Mouse (Mus musculus) thymus, postnatal 36 days (tissue): ENCODE data around the gene Cyb5rl.
"Not testable (repeated sequence)": the region's sequence is repeated elsewhere in the genome, so short reads cannot be mapped to it uniquely, and the experiment has no call there.

ENCODE experiments used
- DNase-seq, 2 experiments: peaks; one replicate each; pipeline ENCODE4 v3.0.0; 2022; ENCODE audit warnings: mixed read lengths in 2 of 2

The Cyb5rl gene

GRCm38 (mm10) chr4:107063214-107063613 lies 3.6 kb upstream of the Cyb5rl start:
- DNase-seq, result no peak

GRCm38 (mm10) chr4:107064394-107065098 lies 2.2 kb upstream of the Cyb5rl start:
- DNase-seq, result no peak

GRCm38 (mm10) chr4:107067151-107067840 lies 508 bp downstream of the Cyb5rl start:
- no peak for DNase-seq

GRCm38 (mm10) chr4:107072343-107072742 lies 5.6 kb downstream of the Cyb5rl start:
- no peak for DNase-seq

GRCm38 (mm10) chr4:107075456-107075855 lies 8.7 kb downstream of the Cyb5rl start:
- DNase-seq, result no peak

- no peak for DNase-seq
Observed at GRCm38 (mm10) chr4:107078894-107079293, 12.1 kb downstream of the Cyb5rl start.

- DNase-seq, result no peak
Observed at GRCm38 (mm10) chr4:107079716-107080115, 12.9 kb downstream of the Cyb5rl start.

- no peak for DNase-seq
Observed at GRCm38 (mm10) chr4:107082185-107082584, 15.4 kb downstream of the Cyb5rl start.

- DNase-seq, result no peak
Observed at GRCm38 (mm10) chr4:107083126-107083525, 16.3 kb downstream of the Cyb5rl start.

GRCm38 (mm10) chr4:107084343-107084742 lies 17.6 kb downstream of the Cyb5rl start:
- DNase-seq, result no peak

- no peak for DNase-seq
Observed at GRCm38 (mm10) chr4:107084858-107085257, 18.1 kb downstream of the Cyb5rl start.

- no peak for DNase-seq
Observed at GRCm38 (mm10) chr4:107091696-107092095, 24.9 kb downstream of the Cyb5rl start.

GRCm38 (mm10) chr4:107094484-107095187 lies 27.8 kb downstream of the Cyb5rl start:
- DNase-seq, result no peak

GRCm38 (mm10) chr4:107096043-107096442 lies 29.3 kb downstream of the Cyb5rl start:
- DNase-seq, result no peak

- no peak for DNase-seq
Observed at GRCm38 (mm10) chr4:107096841-107097373, 30.1 kb downstream of the Cyb5rl start, which contains the start of gene Cdcp2. Cdcp2 (plus strand) TSS chr4:107096891.

GRCm38 (mm10) chr4:107097871-107098270 lies 31.1 kb downstream of the Cyb5rl start:
- DNase-seq, result no peak

GRCm38 (mm10) chr4:107098375-107098774 lies 31.6 kb downstream of the Cyb5rl start:
- no peak for DNase-seq

GRCm38 (mm10) chr4:107098791-107099525 lies 32.2 kb downstream of the Cyb5rl start:
- DNase-seq, result no peak

- DNase-seq, result no peak
Observed at GRCm38 (mm10) chr4:107102220-107102619, 35.4 kb downstream of the Cyb5rl start.

GRCm38 (mm10) chr4:107106777-107107176 lies 40.0 kb downstream of the Cyb5rl start:
- no peak for DNase-seq

GRCm38 (mm10) chr4:107108291-107108731 lies 41.5 kb downstream of the Cyb5rl start:
- no peak for DNase-seq

GRCm38 (mm10) chr4:107109181-107109580 lies 42.4 kb downstream of the Cyb5rl start:
- not testable (repeated sequence) for DNase-seq

GRCm38 (mm10) chr4:107114278-107114677 lies 47.5 kb downstream of the Cyb5rl start:
- DNase-seq, result no peak
